Mouse (Mus musculus): ENCODE data around the gene Trak2.

GRCm38 (mm10) chr1:58957931-58958330 is 15.3 kb downstream of the Trak2 start:
- TF ChIP-seq CTCF (IDR thresholded peaks at IDR 0.05; ENCODE audit: control insufficient read depth, insufficient read depth, low read length) (no peak), POLR2A (IDR thresholded peaks at IDR 0.05; ENCODE audit: borderline replicate concordance, control insufficient read depth, low read depth, low read length) (no peak)

Data from bone marrow, adult 2 months (tissue).